Mouse (Mus musculus) CH12.LX (cell line): ENCODE measurements around the gene Gm11084.

Experiments
- CTCF ChIP-seq, 2 experiments: IDR thresholded peaks in 1 of 2; conservative IDR thresholded peaks in 1 of 2; 2 replicates each; pipeline ENCODE4 v1.5.1; 2011 to 2012; ENCODE audit warnings: low read depth in 2 of 2, low read length in 2 of 2, improper control_type of control experiment in 1 of 2, inconsistent platforms in 1 of 2, mild to moderate bottlenecking in 1 of 2, moderate library complexity in 1 of 2
- EP300 ChIP-seq: IDR thresholded peaks from 2 replicates; pipeline ENCODE4 v1.6.1; 2011; ENCODE audit warnings: low read length, improper control_type of control experiment
- IRF4 ChIP-seq: IDR thresholded peaks from 2 replicates; pipeline ENCODE4 v1.6.1; 2014; ENCODE audit warnings: low read depth, mild to moderate bottlenecking, inconsistent platforms, low read length, improper control_type of control experiment
- MAX ChIP-seq: IDR thresholded peaks from 2 replicates; pipeline ENCODE4 v1.6.1; 2011; ENCODE audit warnings: low read length, improper control_type of control experiment
- POLR2A ChIP-seq: IDR thresholded peaks from 2 replicates; pipeline ENCODE4 v1.6.1; 2011; ENCODE audit warnings: low read depth, mild to moderate bottlenecking, improper control_type of control experiment, low read length
- SMC3 ChIP-seq: IDR thresholded peaks from 2 replicates; pipeline ENCODE4 v1.6.1; 2011; ENCODE audit warnings: low read depth, low read length, improper control_type of control experiment
- UBTF ChIP-seq: IDR thresholded peaks from 2 replicates; pipeline ENCODE4 v1.6.1; 2012; ENCODE audit warnings: low read depth, mild to moderate bottlenecking, inconsistent platforms, low read length, improper control_type of control experiment, moderate library complexity
- USF1 ChIP-seq: IDR thresholded peaks from 2 replicates; pipeline ENCODE4 v1.6.1; 2014; ENCODE audit warnings: low read depth, mild to moderate bottlenecking, inconsistent platforms, low read length, improper control_type of control experiment
- ZKSCAN1 ChIP-seq: IDR thresholded peaks from 2 replicates; pipeline ENCODE4 v1.6.1; 2012; ENCODE audit warnings: low read depth, inconsistent platforms, low read length, improper control_type of control experiment, borderline replicate concordance

- no peak for TF ChIP-seq USF1
- no peak for TF ChIP-seq UBTF
- TF ChIP-seq CTCF (conservative IDR thresholded peaks at IDR 0.05 in 1 of 2, IDR thresholded peaks at IDR 0.05 in 1 of 2; ENCODE audit: low read depth in 2 of 2, low read length in 2 of 2) = no peak
- no peak for TF ChIP-seq POLR2A
- TF ChIP-seq IRF4 = no peak
- no peak for TF ChIP-seq MAX
- TF ChIP-seq EP300 = no peak
- no peak for TF ChIP-seq SMC3
- TF ChIP-seq ZKSCAN1 = no peak
Observed at GRCm38 (mm10) chr2:72932186-72932585, 54.3 kb downstream of the Gm11084 start.
